Mouse (Mus musculus): Measurements from ENCODE around the gene Zfp575. TPM values are rescaled to one million over a fixed set of nuclear protein-coding genes. Genes with fewer than 3 reads are reported as not detected.

Gene Zfp575
- total RNA-seq, 4 experiments from 2014 or later = 4.0 to 5.2 (median 4.9) TPM

GRCm38 (mm10) chr7:24605561-24605960, 18.1 kb upstream of the Zfp575 start:
- DNase-seq (ENCODE audit: low spot score in 2 of 2) = peak in 1 of 2 experiments; percentile 15

- DNase-seq (ENCODE audit: low spot score in 2 of 2) = peak; percentile 92 to 97
These were observed 13.6 kb upstream of the Zfp575 start for GRCm38 (mm10) chr7:24600941-24601597.

DNA sequence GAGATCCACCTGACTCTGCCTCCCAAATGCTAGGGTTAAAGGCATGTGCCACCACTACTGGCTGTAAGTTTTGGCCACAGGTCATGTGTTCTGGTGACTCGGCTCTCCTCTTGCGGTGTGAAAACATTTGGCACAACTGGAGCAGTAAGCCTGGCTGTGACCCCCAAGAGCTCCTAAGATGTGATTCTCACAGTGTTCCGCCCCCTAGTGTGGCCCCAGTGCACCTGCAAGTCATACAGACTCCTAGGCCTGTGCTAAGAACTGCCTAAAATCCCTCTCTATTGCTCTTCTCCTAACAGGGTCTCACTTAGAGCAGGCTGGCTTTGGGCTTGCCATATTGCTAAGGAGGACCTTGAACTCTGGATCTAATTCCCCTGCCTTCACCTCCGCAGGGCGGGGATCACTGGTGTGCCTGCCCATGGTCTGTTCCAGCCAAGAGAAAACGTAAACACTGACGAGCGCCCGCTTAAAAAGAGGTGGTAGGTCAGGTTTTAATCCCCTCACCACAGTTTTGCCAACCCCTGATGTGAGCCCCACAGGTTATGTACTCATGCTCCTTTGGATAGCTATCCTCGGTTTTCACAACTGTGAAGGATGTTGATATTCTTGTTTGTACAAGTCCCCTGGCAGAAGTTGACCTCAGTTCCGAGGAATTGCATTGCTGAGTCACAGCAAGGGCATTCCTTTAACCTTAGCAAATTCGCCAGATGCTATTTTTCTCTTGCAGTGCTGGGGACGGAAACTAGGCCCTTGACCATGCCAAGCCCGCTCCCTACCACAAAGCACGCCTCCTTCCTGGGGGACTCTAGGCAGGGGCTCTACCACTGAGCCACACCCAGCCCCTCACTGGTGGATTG, 12.0 kb upstream of the Zfp575 start:
- DNase-seq (ENCODE audit: low spot score in 2 of 2) = no peak

GRCm38 (mm10) chr7:24598121-24598520, 10.7 kb upstream of the Zfp575 start:
- DNase-seq (ENCODE audit: low spot score in 2 of 2) = no peak

DNA sequence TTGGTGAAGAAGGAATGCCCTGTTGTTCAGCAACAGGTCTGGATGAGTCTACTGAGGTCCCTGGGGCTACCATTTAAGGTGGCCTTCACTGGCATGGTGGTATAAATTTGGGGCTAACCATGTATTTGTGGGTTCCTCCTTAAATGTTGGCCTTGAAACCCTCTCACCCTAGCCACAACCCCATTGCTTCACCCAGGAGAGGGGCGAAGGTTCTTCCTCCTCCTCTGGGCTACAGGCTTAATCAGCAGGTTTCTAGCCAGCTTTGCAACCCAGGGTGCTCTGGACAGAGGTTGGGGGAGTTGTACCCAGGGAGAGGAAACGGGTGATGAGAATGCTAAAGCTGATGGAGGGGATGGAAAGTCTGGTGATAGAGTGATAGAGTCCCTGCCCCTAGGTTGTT, 8.0 kb upstream of the Zfp575 start:
- no peak for DNase-seq (ENCODE audit: low spot score in 2 of 2)

DNA sequence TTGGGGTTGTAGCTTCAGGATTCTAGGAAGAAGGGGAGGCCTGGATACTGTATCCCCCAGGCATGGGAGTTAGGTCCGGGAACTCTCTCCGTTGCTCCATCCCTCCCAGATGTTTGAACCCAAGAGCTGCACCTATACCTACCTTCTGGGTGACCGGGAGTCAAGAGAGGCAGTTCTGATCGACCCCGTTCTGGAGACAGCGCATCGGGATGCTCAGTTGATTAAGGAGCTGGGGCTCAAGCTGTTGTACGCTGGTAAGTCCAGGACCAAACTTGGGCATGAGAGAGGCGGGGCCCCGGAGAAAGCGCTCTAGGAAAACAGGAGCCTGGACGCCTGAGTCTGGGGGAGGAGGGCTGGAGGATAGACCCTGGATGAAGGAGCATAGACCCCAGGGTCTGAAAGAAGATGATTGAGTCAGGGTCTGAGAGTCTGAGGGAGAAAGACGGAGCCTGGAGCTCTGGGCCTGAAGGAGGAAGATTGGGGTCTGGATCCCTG, 6.9 kb upstream of the Zfp575 start:
- no peak for DNase-seq (ENCODE audit: low spot score in 2 of 2)

- peak in 1 of 2 experiments; percentile 48 for DNase-seq (ENCODE audit: low spot score in 2 of 2)
These were observed 6.3 kb upstream of the Zfp575 start for GRCm38 (mm10) chr7:24593621-24594308.

DNA sequence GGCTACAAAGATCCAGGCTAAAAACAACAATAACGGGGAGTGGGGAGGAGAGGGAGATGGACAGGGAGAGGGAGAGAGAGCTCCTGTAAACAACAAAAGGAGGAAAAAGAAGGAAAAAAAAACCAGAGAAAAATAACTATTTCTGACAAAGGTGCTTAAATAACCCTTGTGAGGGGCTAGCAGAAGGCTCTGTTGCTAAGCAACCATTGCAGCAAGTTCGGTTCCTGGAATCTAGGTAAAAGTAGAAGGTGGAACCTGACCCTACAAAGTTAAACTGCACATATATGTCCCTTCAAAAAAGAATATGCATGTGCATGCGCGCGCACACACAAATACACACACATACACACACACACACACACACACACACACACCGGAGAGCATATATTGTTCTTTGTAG, 5.3 kb upstream of the Zfp575 start:
- DNase-seq (ENCODE audit: low spot score in 2 of 2) = no peak

DNA sequence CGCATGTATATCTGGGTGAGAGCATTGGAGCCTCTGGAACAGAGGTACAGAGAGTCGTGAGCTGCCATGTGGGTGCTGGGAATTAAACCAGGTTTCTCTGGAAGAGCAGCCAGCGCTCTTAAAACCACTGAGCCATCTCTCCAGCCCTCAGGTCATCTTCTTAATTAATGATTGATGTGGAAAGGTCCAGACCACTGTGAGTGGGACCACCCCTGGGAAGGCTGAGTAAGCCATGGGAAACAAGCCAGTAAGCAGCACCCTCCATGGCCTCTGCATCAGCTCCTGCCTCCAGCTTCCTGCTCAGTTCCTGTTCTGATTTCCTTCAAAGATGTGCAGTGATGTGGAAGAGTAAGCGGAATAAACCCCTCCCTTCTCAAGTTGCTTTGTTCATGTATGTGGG, 4.7 kb upstream of the Zfp575 start:
- DNase-seq (ENCODE audit: low spot score in 2 of 2) = no peak

GRCm38 (mm10) chr7:24591735-24592134, 4.3 kb upstream of the Zfp575 start:
- no peak for DNase-seq (ENCODE audit: low spot score in 2 of 2)

GRCm38 (mm10) chr7:24588336-24588735, 895 bp upstream of the Zfp575 start:
- DNase-seq (ENCODE audit: low spot score in 2 of 2) = no peak

DNA sequence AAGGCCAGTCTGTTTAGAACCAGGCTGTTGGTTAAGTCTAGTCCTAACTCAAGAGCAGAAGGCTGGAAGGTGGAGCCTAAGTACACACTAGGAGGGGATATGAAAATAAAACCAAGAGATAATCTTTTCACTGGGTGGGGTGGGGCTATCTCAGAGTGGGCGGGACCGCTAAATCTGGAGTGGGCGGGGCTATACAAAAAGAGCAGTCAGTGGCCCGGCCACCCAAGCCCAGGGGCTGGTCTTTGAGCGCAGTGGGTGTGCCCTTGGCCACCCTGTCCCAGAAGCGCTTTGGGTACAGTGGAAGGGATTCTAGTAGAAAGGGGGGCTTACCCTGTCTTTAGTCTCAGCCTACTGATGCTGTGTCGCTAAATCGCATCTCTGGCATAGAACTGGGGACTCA, 613 bp downstream of the Zfp575 start:
- DNase-seq (ENCODE audit: low spot score in 2 of 2) = no peak

- no peak for DNase-seq (ENCODE audit: low spot score in 2 of 2)
These were observed 1.4 kb downstream of the Zfp575 start for GRCm38 (mm10) chr7:24585995-24586394.

GRCm38 (mm10) chr7:24584876-24585275, 2.6 kb downstream of the Zfp575 start:
- DNase-seq (ENCODE audit: low spot score in 2 of 2) = no peak

DNA sequence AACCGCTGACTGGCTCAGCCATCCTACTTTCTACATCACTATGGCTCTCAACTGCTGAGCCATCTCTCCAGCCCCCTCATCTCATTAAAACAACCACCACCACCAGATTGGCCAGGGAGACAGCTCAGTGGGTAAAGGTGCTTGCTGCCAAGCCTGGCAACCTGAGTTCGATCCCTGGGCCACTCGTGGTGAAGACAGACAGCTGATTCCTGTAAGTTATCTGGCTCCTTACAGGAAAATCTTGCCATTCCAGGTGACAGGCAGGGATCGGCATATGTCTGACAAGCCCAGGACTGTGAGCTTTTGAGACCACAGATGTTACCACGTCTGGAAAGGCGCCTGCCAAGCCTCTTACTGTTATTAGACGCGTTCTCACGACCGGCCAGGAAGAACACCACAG, 9.6 kb downstream of the Zfp575 start:
- DNase-seq (ENCODE audit: low spot score in 2 of 2) = no peak

- no peak for DNase-seq (ENCODE audit: low spot score in 2 of 2)
These were observed 13.1 kb downstream of the Zfp575 start for GRCm38 (mm10) chr7:24574224-24574796.

DNA sequence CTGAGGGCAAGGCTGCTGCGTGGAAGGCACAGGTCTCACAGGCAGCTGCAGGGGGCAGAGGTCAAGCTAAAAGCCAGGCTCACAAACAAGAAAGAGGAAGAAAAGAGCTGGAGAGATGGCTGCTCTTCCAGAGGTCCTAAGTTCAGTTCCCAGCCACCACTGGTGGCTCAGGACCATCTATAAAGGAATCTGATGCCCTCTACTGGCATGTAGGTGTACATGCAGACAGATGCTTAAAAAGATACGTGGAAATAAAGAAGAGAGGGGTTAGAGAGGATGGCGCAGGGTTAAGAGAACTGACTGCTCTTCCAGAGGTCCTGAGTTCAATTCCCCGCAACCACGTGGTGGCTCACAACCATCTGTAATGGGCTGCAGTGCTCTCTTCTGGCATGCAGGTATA, 15.0 kb downstream of the Zfp575 start:
- no peak for DNase-seq (ENCODE audit: low spot score in 2 of 2)

GRCm38 (mm10) chr7:24571071-24571470, 16.4 kb downstream of the Zfp575 start:
- no peak for DNase-seq (ENCODE audit: low spot score in 2 of 2)

GRCm38 (mm10) chr7:24568512-24568911, 18.9 kb downstream of the Zfp575 start:
- no peak for DNase-seq (ENCODE audit: low spot score in 2 of 2)

GRCm38 (mm10) chr7:24566206-24566605, 21.2 kb downstream of the Zfp575 start:
- no peak for DNase-seq (ENCODE audit: low spot score in 2 of 2)

GRCm38 (mm10) chr7:24565627-24566026, 21.8 kb downstream of the Zfp575 start:
- no peak for DNase-seq (ENCODE audit: low spot score in 2 of 2)
